Mouse (Mus musculus) thymus, adult 2 months (tissue): Measurements from ENCODE around the gene Tnfrsf13b. TPM values are rescaled to one million over a fixed set of nuclear protein-coding genes. Genes with fewer than 3 reads are reported as not detected.

Experiments
- DNase-seq: peaks from one replicate; pipeline ENCODE4 v3.0.0; 2021
- H3K27ac ChIP-seq: fragments of 200-500 bp; 2 replicates; pipeline ENCODE4 v1.5.1; 2012; ENCODE audit warnings: low read length, control low read depth; ENCODE audit not compliant: control insufficient read depth, insufficient read depth
- H3K27me3 ChIP-seq: fragments of 200-500 bp; 2 replicates; pipeline ENCODE4 v1.6.1; 2012; ENCODE audit warnings: mild to moderate bottlenecking, low read length, moderate library complexity, mixed read lengths; ENCODE audit not compliant: control insufficient read depth, insufficient read depth
- H3K36me3 ChIP-seq: fragments of 200-500 bp; 2 replicates; pipeline ENCODE4 v1.6.1; 2012; ENCODE audit warnings: mild to moderate bottlenecking, low read length, moderate library complexity; ENCODE audit not compliant: control insufficient read depth, insufficient read depth
- H3K4me1 ChIP-seq: fragments of 200-500 bp; replicated peaks from 2 replicates; pipeline ENCODE4 v1.6.1; 2012; ENCODE audit warnings: low read length; ENCODE audit not compliant: control insufficient read depth, insufficient read depth
- H3K4me3 ChIP-seq: fragments of 200-500 bp; 2 replicates; pipeline ENCODE4 v1.5.1; 2012; ENCODE audit warnings: mild to moderate bottlenecking, low read length, control low read depth, moderate library complexity; ENCODE audit not compliant: control insufficient read depth, insufficient read depth
- CTCF ChIP-seq: fragments of 200-500 bp; IDR thresholded peaks from 2 replicates; pipeline ENCODE4 v1.5.1; 2012; ENCODE audit warnings: mild to moderate bottlenecking, control low read depth, low read length, moderate library complexity, borderline replicate concordance; ENCODE audit not compliant: control insufficient read depth, poor library complexity, insufficient read depth; ENCODE audit errors: extremely low read depth
- POLR2A ChIP-seq: fragments of 200-500 bp; IDR thresholded peaks from 2 replicates; pipeline ENCODE4 v1.6.1; 2012; ENCODE audit warnings: mild to moderate bottlenecking, low read length, control low read depth, moderate library complexity; ENCODE audit not compliant: control insufficient read depth, poor library complexity, insufficient read depth; ENCODE audit errors: extremely low read depth
- WGBS: fragments of 180-500 bp; shearing (Covaris S2); methylation state at CpG from one replicate; pipeline ENCODE4 v1.1.7; 2018; 5-methylcytosine and 5-hydroxymethylcytosine counted together
- polyA plus RNA-seq: library from polyadenylated mRNA; depleted of rRNA; stranded (reverse); fragments of >200 nt; gene quantifications from 2 replicates; pipeline ENCODE4 v1.2.3, GENCODE M21; 2012

The Tnfrsf13b gene
- polyA plus RNA-seq, 1 experiment, result 134 TPM

GRCm38 (mm10) chr11:61142941-61143530, 16.5 kb downstream of the Tnfrsf13b start:
- no peak for DNase-seq
- WGBS, result 3% methylated on average over 6 of the region's 6 CpGs
- no peaks in the 10 kb centered on the region for H3K36me3 ChIP-seq
- H3K4me1 ChIP-seq, result peaks cover 14% of the 10 kb centered on the region
- H3K27ac ChIP-seq, result peak overlapping the region; percentile 32; the same call in 1 of the 2 replicates
- peak overlapping the region; percentile 39 for H3K4me3 ChIP-seq
- H3K27me3 ChIP-seq, result no peaks in the 10 kb centered on the region
- TF ChIP-seq CTCF, result no peak
- no peak for TF ChIP-seq POLR2A

GRCm38 (mm10) chr11:61143564-61144469, 17.3 kb downstream of the Tnfrsf13b start:
- peak; percentile 45 for DNase-seq
- TF ChIP-seq CTCF (no peak), POLR2A (no peak)
- Histone ChIP-seq H3K36me3 (no peaks in the 10 kb centered on the region), H3K4me1 (peaks cover 14% of the 10 kb centered on the region), H3K27me3 (no peaks in the 10 kb centered on the region), H3K27ac (no peak overlapping the region), H3K4me3 (peak overlapping the region; percentile 39; the same call in 1 of the 2 replicates)
- 52% methylated on average over 7 of the region's 7 CpGs for WGBS

GRCm38 (mm10) chr11:61145551-61145950, 19.0 kb downstream of the Tnfrsf13b start:
- no peak for DNase-seq
- 95% methylated on average over 8 of the region's 8 CpGs for WGBS
- Histone ChIP-seq H3K27me3 (no peaks in the 10 kb centered on the region), H3K27ac (no peak overlapping the region), H3K4me1 (peaks cover 14% of the 10 kb centered on the region), H3K36me3 (no peaks in the 10 kb centered on the region), H3K4me3 (no peak overlapping the region)
- no peak for TF ChIP-seq POLR2A
- TF ChIP-seq CTCF, result no peak

GRCm38 (mm10) chr11:61146645-61147299, 20.2 kb downstream of the Tnfrsf13b start:
- H3K4me3 ChIP-seq, result no peak overlapping the region
- DNase-seq, result no peak
- H3K27me3 ChIP-seq, result no peaks in the 10 kb centered on the region
- WGBS, result 80% methylated on average over 20 of the region's 20 CpGs
- no peak for TF ChIP-seq POLR2A
- TF ChIP-seq CTCF, result no peak
- H3K27ac ChIP-seq, result no peak overlapping the region
- H3K4me1 ChIP-seq, result peaks cover 14% of the 10 kb centered on the region
- H3K36me3 ChIP-seq, result no peaks in the 10 kb centered on the region

- no peak overlapping the region for H3K4me3 ChIP-seq
- no peak overlapping the region for H3K27ac ChIP-seq
- 88% methylated on average over 32 of the region's 32 CpGs for WGBS
- H3K36me3 ChIP-seq, result no peaks in the 10 kb centered on the region
- H3K4me1 ChIP-seq, result peaks cover 14% of the 10 kb centered on the region
- TF ChIP-seq POLR2A (no peak), CTCF (no peak)
- no peak for DNase-seq
- H3K27me3 ChIP-seq, result no peaks in the 10 kb centered on the region
Measured at GRCm38 (mm10) chr11:61147300-61147683, 20.7 kb downstream of the Tnfrsf13b start.
